Mouse (Mus musculus): ENCODE results near the gene Nfkbib.
A peak's percentile ranks its signal among the peaks of the same experiment; 100 is the strongest.

- TF ChIP-seq CTCF (IDR thresholded peaks at IDR 0.05; ENCODE audit: borderline replicate concordance, insufficient read depth, low read depth, low read length) (peak; percentile 85), POLR2A (IDR thresholded peaks at IDR 0.05; ENCODE audit: borderline replicate concordance, insufficient read depth, low read length) (no peak)
Observed at GRCm38 (mm10) chr7:28726600-28726999, 40.7 kb downstream of the Nfkbib start.
